Mouse (Mus musculus) stomach, adult 2 months (tissue): ENCODE results near the gene Serpinb3b. TPM values are rescaled to one million over a fixed set of nuclear protein-coding genes. Genes with fewer than 3 reads are reported as not detected.

Experiments used
- polyA plus RNA-seq: library from polyadenylated mRNA; depleted of rRNA; stranded (reverse); fragments of >200 nt; gene quantifications from 2 replicates; pipeline ENCODE4 v1.2.3, GENCODE M21; 2012; rRNA removed

Gene Serpinb3b
- polyA plus RNA-seq = 0.26 and 0.29 TPM in 2 replicates

DNA sequence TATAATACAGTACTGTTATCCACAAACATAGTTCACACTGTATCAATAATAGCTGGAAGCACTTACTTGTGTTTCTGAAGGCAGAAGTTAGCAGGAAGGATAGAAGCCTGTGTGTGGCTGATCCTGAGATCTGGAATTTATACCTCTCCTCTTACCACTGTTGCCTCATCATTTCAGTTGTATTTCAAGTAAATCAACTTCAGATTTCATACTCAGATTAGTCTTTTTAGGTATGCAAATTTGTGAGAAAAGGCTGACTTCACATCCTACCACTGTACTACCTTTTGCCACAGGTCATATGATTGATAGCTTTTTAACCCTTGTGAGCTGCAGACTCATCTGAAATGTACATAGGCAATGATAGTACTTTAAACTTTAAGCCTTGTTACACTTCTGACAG, at the start of gene Serpinb3b, which contains the start of gene Serpinb3c:
TSS of gene Serpinb3b (minus strand) at position 101 of the 400 bp plus-strand sequence.
TSS of gene Serpinb3c (minus strand) at position 111 of the 400 bp plus-strand sequence.

Other genes starting within 250 kb of the Serpinb3b start
- gene Serpinb3a, start 226.1 kb downstream of the Serpinb3b start, polyA plus RNA-seq = 0.99 and 1.00 TPM in 2 replicates
- gene Serpinb3d, start 194.9 kb downstream of the Serpinb3b start, polyA plus RNA-seq = not detected in 2 replicates
- gene Serpinb3c, start within 50 bp of the Serpinb3b start, polyA plus RNA-seq = 0.11 and 0.30 TPM in 2 replicates
- 0.19 and 0.27 TPM in 2 replicates for gene Serpinb11, start 82.8 kb upstream of the Serpinb3b start, polyA plus RNA-seq
- gene Serpinb7, start 121.3 kb upstream of the Serpinb3b start, polyA plus RNA-seq = 0.35 and 0.57 TPM in 2 replicates
- gene Serpinb2, start 233.1 kb upstream of the Serpinb3b start, polyA plus RNA-seq = 1.4 and 2.4 TPM in 2 replicates